Mouse (Mus musculus) embryo, embryonic 10 days (tissue): ENCODE measurements around the gene Tbx15.
A peak's percentile ranks its signal among the peaks of the same experiment; 100 is the strongest.

Source experiments
- DNase-seq: peaks from one replicate; pipeline ENCODE4 v3.0.0-alpha.2; 2015; ENCODE audit warnings: low spot score

Tbx15 gene

GRCm38 (mm10) chr3:99248831-99249550 is 8.8 kb downstream of the Tbx15 start:
- DNase-seq, result no peak

- no peak for DNase-seq
Measured at GRCm38 (mm10) chr3:99249551-99249870, 9.3 kb downstream of the Tbx15 start.

GRCm38 (mm10) chr3:99249906-99250305 is 9.7 kb downstream of the Tbx15 start:
- DNase-seq, result peak; percentile 65

GRCm38 (mm10) chr3:99251271-99252165 is 11.3 kb downstream of the Tbx15 start:
- no peak for DNase-seq

DNA sequence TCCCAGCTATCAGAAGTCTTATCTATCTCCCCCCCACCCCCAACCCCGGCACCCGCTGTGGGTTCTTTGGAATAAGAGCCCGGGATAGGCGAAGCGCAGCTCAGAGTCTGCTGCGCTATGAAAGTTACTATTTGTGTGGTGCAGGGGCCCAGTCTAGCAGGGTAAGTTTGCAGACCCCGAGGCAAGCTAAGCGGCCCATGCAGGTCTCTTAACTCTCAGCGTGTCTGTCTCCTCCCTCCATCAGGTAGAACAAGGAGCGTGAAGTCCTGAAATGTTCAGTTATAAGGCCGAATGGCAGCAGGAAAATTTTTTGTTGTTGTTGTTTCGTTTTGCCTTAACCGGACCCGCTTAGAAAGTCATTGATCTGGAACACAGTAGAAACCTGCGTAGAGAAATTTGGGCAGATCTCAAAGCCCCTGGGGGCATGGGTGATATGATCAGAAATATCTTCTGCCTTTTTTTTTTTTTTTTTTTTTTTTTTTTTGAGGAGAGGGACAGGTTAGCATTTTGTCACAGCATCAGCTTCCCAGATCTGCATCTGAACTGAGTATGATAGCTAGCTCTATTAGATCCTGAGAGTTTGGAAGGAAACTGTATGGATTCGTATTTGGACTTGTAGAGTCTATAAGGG is 12.4 kb downstream of the Tbx15 start:
- DNase-seq, result no peak

GRCm38 (mm10) chr3:99253092-99253488 is 12.9 kb downstream of the Tbx15 start:
- peak; percentile 80 for DNase-seq

DNA sequence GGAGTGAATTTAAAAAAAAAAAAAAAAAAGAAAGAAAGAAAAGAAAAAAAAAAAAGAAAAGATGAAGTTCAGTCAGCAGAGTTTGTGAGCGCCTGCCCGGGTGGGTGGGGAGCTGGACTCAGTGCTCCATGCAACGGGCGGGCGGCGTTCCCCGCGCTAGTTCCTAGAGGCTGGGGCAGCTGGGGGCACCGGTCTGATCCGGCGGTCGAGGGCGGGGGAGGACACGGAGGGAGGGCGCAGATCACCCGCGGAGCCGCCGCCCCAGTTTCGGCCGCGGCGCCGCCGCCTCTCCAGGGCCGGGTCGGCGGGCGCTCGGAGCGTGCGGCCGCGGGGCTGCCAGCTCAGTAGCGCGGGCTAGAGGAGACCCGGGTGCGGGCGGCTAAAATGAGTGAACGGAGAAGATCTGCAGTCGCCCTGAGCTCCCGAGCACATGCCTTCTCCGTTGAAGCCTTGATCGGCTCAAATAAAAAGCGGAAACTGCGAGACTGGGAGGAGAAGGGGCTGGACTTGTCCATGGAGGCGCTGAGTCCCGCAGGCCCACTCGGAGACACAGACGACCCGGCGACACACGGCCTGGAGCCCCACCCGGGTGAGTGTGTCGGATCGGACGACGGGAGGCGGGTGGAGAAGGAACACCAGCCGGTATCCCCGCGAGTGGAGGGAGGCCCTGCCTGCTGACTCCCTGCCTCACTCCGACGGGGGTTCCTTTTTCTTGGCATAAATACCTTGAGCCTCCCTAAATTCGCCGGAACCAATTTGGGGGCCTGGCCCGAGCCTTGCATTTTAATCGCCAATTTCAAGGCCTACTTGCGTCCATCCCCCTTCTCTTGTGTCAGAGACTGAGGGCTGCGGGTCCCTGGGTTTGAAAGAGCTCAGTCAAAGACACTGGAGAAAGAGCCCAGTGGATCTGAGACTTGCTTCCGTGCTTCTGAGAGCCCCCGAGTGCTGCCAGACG is 13.6 kb downstream of the Tbx15 start:
- peak; percentile 60 for DNase-seq

DNA sequence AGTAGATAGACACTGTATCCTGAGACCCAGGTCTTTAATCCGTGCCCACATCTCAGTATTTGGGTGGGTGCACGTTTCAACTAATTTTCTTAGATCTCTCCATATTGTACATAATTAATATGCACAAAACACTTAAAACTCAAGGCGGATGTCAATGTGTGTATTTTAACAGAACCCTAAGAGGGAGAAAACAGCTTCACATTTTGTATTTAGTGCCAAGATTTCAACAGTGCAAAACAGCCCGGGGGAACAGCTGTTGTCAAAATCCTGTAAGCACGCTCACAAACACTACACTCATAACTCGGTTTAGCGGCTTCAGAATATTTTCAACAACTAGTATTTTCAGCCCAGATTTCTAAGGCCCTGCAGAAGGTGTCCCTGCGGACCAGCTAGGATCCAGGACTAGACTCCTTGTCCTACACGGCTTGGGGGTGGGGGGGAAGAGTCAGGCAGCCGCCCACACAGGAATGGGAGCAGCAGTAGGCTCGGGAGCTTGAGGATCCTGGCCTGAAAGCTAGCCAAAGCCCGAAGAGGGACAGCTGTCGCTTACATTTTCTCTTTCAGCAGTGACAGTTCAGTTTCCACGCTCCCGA is 14.5 kb downstream of the Tbx15 start:
- no peak for DNase-seq

DNA sequence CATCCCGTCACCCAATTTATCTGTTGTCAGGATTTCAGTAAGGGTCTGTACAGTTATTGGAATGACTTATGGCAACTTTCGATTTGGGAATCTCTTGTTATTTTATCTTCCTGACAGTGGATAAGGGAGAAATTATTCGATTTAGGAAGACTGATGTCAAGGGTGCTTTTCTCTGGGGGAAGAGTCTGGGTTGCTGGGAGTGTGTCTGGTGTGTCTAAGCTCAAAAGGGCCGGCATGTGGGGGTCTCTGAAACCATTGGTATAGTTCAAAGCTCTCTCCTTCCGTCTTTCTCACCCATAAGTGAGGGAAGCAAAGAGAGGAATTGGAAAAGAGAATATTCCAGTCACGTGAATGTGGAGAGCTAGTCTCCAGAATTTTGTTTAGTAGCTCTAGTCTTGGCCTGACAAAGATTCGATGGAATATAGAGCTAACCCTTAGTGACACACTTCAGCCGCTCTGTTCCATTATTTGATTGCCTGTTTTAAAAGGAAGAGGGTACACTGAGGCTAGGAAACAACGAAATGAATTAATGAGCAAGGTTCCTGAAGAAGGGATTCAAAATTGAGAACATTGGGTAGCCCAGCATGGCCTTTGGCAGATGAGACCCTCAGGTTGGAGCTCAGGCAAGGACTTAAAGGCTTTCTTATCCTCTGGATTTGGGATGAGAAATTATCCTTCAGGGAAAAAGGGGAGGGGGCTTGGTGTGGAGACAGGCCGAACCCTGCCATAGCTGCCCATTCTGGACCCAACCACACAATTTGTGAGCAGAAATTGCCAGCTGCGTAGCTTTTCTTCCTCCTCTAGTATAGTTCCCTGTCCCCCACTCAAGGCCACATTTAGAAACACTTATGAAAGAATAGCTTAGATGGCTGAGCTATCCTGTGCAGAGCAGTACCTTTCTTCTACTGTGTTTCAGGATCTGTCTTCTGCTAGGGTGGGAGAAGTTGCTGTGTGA is 15.5 kb downstream of the Tbx15 start:
- DNase-seq, result no peak

GRCm38 (mm10) chr3:99256366-99256750 is 16.2 kb downstream of the Tbx15 start:
- DNase-seq, result no peak

- peak; percentile 84 for DNase-seq
Measured at GRCm38 (mm10) chr3:99256766-99257165, 16.6 kb downstream of the Tbx15 start.

GRCm38 (mm10) chr3:99257586-99258577 is 17.7 kb downstream of the Tbx15 start:
- no peak for DNase-seq

GRCm38 (mm10) chr3:99259741-99260270 is 19.6 kb downstream of the Tbx15 start:
- DNase-seq, result no peak

DNA sequence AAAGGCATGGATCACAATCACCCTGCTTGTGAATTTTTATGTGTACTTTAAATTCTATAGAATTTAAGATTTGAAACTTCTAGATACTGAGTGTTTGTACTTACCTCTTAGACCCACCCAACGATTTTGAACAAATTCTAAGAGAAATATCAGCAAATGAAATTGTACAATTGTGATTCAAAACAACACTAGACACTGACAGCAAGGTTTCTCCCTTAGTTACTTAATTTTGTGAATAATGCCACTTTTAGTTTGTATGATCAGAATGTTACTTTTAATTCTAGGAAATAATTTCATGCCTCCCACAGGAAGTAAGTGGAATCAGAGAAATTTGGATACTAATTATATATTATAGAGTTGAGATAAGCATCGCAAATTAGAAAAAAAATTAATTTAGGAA is 20.2 kb downstream of the Tbx15 start:
- no peak for DNase-seq

DNA sequence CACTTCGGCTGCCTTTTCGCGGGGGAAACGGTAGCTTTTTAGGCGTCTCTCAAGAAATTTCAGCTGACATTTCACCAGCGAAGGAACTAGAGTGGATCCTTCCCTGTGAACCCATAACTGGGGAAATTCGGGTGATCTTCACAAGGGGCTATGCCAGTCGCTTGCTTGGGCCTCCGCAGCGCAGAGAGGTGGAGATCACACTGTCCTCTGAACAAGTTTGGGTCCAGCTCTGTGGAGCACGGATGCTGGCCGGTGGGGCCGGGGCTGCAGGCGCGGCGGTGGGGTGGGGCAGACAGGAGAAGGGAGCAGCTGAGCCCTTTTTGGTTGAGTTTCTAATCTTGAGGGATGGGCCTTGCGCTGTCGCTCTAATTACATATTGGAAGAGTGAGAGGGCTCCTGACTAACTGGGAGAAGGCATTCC is 21.2 kb downstream of the Tbx15 start:
- DNase-seq, result no peak

GRCm38 (mm10) chr3:99261986-99262385 is 21.8 kb downstream of the Tbx15 start:
- DNase-seq, result no peak

DNA sequence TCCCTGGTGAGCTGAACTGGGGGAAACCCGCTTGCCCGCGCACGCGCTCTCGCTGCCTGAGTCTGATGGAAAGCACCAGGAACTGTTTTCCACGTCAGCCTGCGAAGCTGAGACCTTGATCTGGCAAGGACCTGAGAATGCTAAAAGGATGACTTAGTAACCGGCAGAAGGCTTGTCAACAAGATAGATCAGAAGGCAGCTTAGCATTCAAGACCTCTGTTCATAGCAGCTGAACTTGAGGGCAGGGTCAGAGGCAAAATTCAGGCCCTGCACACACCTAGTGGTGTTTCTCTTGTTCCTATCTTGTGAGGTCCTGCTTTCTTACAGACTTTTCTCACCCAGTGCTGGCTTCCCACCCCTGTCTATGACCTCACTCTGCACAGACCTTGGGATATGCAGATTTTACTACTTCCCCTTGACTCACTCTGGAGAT is 23.3 kb downstream of the Tbx15 start:
- no peak for DNase-seq

- no peak for DNase-seq
Measured at GRCm38 (mm10) chr3:99264695-99265094, 24.5 kb downstream of the Tbx15 start.
